Mouse (Mus musculus): ENCODE results near the gene Olfr11. TPM values are rescaled to one million over a fixed set of nuclear protein-coding genes. Genes with fewer than 3 reads are reported as not detected.

The Olfr11 gene
- not detected in 2 replicates for polyA plus RNA-seq (2016; fragmentation: Nextera tagmentation; extraction: Ambion mirVana)

GRCm38 (mm10) chr13:21642418-21642817 lies at the start of gene Olfr11:
TSS of gene Olfr11 (minus strand) at chr13:21642518.
- Histone ChIP-seq H3K27me3 (ENCODE audit: low read depth, poor library complexity, severe bottlenecking) (no peaks in the 10 kb centered on the region), H3K4me1 (no peaks in the 10 kb centered on the region), H3K4me3 (no peak within 1 kb of the TSS), H3K27ac (replicated peaks) (no peak within 1 kb of the TSS), H3K9me3 (replicated peaks) (no peaks in the 10 kb centered on the region), H3K36me3 (no peaks in the 10 kb centered on the region)
- 81% methylated on average over 2 of the region's 2 CpGs for WGBS
- no peak for DNase-seq (ENCODE audit: low spot score)

- 87% methylated on average over 2 of the region's 2 CpGs for WGBS
- no peak within 1 kb of the TSS for H3K27ac ChIP-seq (replicated peaks)
- H3K4me3 ChIP-seq, result no peak within 1 kb of the TSS
- H3K27me3 ChIP-seq (ENCODE audit: low read depth, poor library complexity, severe bottlenecking), result no peaks in the 10 kb centered on the region
- no peak for DNase-seq (ENCODE audit: low spot score)
- no peaks in the 10 kb centered on the region for H3K9me3 ChIP-seq (replicated peaks)
- no peaks in the 10 kb centered on the region for H3K36me3 ChIP-seq
- no peaks in the 10 kb centered on the region for H3K4me1 ChIP-seq
These were observed 35.0 kb upstream of the Olfr11 start, which contains the start of gene Olfr1360 for GRCm38 (mm10) chr13:21677305-21677704. TSS of gene Olfr1360 (minus strand) at chr13:21677405.

- 81% methylated on average over 2 of the region's 2 CpGs for WGBS
These were observed 21.0 kb upstream of the Olfr11 start, which contains the start of gene Olfr1361 for GRCm38 (mm10) chr13:21663286-21663685. TSS of gene Olfr1361 (minus strand) at chr13:21663386.

GRCm38 (mm10) chr13:21613922-21614321 lies 28.4 kb downstream of the Olfr11 start, which contains the start of gene Olfr1362:
TSS of gene Olfr1362 (minus strand) at chr13:21614022.
- H3K9me3 ChIP-seq (replicated peaks), result no peaks in the 10 kb centered on the region
- H3K27me3 ChIP-seq (ENCODE audit: low read depth, poor library complexity, severe bottlenecking), result no peaks in the 10 kb centered on the region
- H3K4me3 ChIP-seq, result no peak within 1 kb of the TSS
- H3K4me1 ChIP-seq, result no peaks in the 10 kb centered on the region
- H3K27ac ChIP-seq (replicated peaks), result no peak within 1 kb of the TSS
- DNase-seq (ENCODE audit: low spot score), result no peak
- H3K36me3 ChIP-seq, result no peaks in the 10 kb centered on the region

More at GRCm38 (mm10) chr13:21663286-21663685, 21.0 kb upstream of the Olfr11 start, which contains the start of gene Olfr1361:
- H3K4me3 ChIP-seq, result no peak within 1 kb of the TSS
- no peaks in the 10 kb centered on the region for H3K9me3 ChIP-seq (replicated peaks)
- no peaks in the 10 kb centered on the region for H3K4me1 ChIP-seq
- no peak within 1 kb of the TSS for H3K27ac ChIP-seq (replicated peaks)
- no peak for DNase-seq (ENCODE audit: low spot score)
- no peaks in the 10 kb centered on the region for H3K36me3 ChIP-seq
- H3K27me3 ChIP-seq (ENCODE audit: low read depth, poor library complexity, severe bottlenecking), result no peaks in the 10 kb centered on the region

- 67% methylated on average over 2 of the region's 2 CpGs for WGBS
- DNase-seq (ENCODE audit: low spot score), result no peak
- Histone ChIP-seq H3K4me1 (no peaks in the 10 kb centered on the region), H3K27ac (replicated peaks) (no peak overlapping the region), H3K27me3 (ENCODE audit: low read depth, poor library complexity, severe bottlenecking) (no peaks in the 10 kb centered on the region), H3K4me3 (no peak overlapping the region), H3K36me3 (no peaks in the 10 kb centered on the region), H3K9me3 (replicated peaks) (peaks cover 6% of the 10 kb centered on the region; the same call in 1 of the 2 replicates)
These were observed 50.7 kb downstream of the Olfr11 start for GRCm38 (mm10) chr13:21591618-21592017.

Other genes starting within 250 kb of the Olfr11 start
- gene Zkscan3, start 239.8 kb downstream of the Olfr11 start, polyA plus RNA-seq (2016; fragmentation: Nextera tagmentation; extraction: Ambion mirVana), result 87.1 and 91.1 TPM in 2 replicates
- gene Pgbd1, start 201.5 kb downstream of the Olfr11 start, polyA plus RNA-seq (2016; fragmentation: Nextera tagmentation; extraction: Ambion mirVana), result 5.1 TPM in 2 replicates
- 24.2 and 25.6 TPM in 2 replicates for gene Zscan26, start 188.8 kb downstream of the Olfr11 start, polyA plus RNA-seq (2016; fragmentation: Nextera tagmentation; extraction: Ambion mirVana)
- 1.7 and 2.3 TPM in 2 replicates for gene Nkapl, start 174.0 kb downstream of the Olfr11 start, polyA plus RNA-seq (2016; fragmentation: Nextera tagmentation; extraction: Ambion mirVana)
- 5.0 and 5.3 TPM in 2 replicates for gene Zkscan4, start 163.6 kb downstream of the Olfr11 start, polyA plus RNA-seq (2016; fragmentation: Nextera tagmentation; extraction: Ambion mirVana)
- gene Gm10065, start 163.1 kb downstream of the Olfr11 start, polyA plus RNA-seq (2016; fragmentation: Nextera tagmentation; extraction: Ambion mirVana), result not detected in 2 replicates
- gene AK157302, start 147.3 kb downstream of the Olfr11 start, polyA plus RNA-seq (2016; fragmentation: Nextera tagmentation; extraction: Ambion mirVana), result 0.42 and 0.56 TPM in 2 replicates
- 4.6 and 5.1 TPM in 2 replicates for gene Gm11273, start 141.1 kb downstream of the Olfr11 start, polyA plus RNA-seq (2016; fragmentation: Nextera tagmentation; extraction: Ambion mirVana)
- 5.3 and 7.1 TPM in 2 replicates for gene Zkscan8, start 111.4 kb downstream of the Olfr11 start, polyA plus RNA-seq (2016; fragmentation: Nextera tagmentation; extraction: Ambion mirVana)
- gene Olfr1366, start 99.7 kb downstream of the Olfr11 start, polyA plus RNA-seq (2016; fragmentation: Nextera tagmentation; extraction: Ambion mirVana), result 0.11 and 0.15 TPM in 2 replicates
- gene Olfr1535, start 82.6 kb downstream of the Olfr11 start, polyA plus RNA-seq (2016; fragmentation: Nextera tagmentation; extraction: Ambion mirVana), result not detected in 2 replicates
- gene Olfr1364, start 60.8 kb downstream of the Olfr11 start, polyA plus RNA-seq (2016; fragmentation: Nextera tagmentation; extraction: Ambion mirVana), result not detected in 2 replicates
- gene Olfr1362, start 28.5 kb downstream of the Olfr11 start, polyA plus RNA-seq (2016; fragmentation: Nextera tagmentation; extraction: Ambion mirVana), result not detected in 2 replicates
- not detected in 2 replicates for gene Olfr1361, start 20.9 kb upstream of the Olfr11 start, polyA plus RNA-seq (2016; fragmentation: Nextera tagmentation; extraction: Ambion mirVana)
- gene Olfr1360, start 34.9 kb upstream of the Olfr11 start, polyA plus RNA-seq (2016; fragmentation: Nextera tagmentation; extraction: Ambion mirVana), result not detected in 2 replicates
- not detected in 2 replicates for gene Olfr1359, start 55.6 kb upstream of the Olfr11 start, polyA plus RNA-seq (2016; fragmentation: Nextera tagmentation; extraction: Ambion mirVana)
- 1.4 and 3.4 TPM in 2 replicates for gene Hist1h2bl, start 73.6 kb upstream of the Olfr11 start, polyA plus RNA-seq (2016; fragmentation: Nextera tagmentation; extraction: Ambion mirVana)
- gene Hist1h2ai, start 73.9 kb upstream of the Olfr11 start, polyA plus RNA-seq (2016; fragmentation: Nextera tagmentation; extraction: Ambion mirVana), result 12.2 and 21.8 TPM in 2 replicates
- gene Hist1h3h, start 75.1 kb upstream of the Olfr11 start, polyA plus RNA-seq (2016; fragmentation: Nextera tagmentation; extraction: Ambion mirVana), result 8.9 and 11.3 TPM in 2 replicates
- gene Hist1h2bm, start 79.5 kb upstream of the Olfr11 start, polyA plus RNA-seq (2016; fragmentation: Nextera tagmentation; extraction: Ambion mirVana), result 5.2 and 7.5 TPM in 2 replicates
- gene Hist1h4j, start 92.5 kb upstream of the Olfr11 start, polyA plus RNA-seq (2016; fragmentation: Nextera tagmentation; extraction: Ambion mirVana), result 1.0 and 1.2 TPM in 2 replicates
- gene Hist1h4k, start 108.0 kb upstream of the Olfr11 start, polyA plus RNA-seq (2016; fragmentation: Nextera tagmentation; extraction: Ambion mirVana), result 1.7 and 6.4 TPM in 2 replicates
- gene Hist1h2ak, start 111.3 kb upstream of the Olfr11 start, polyA plus RNA-seq (2016; fragmentation: Nextera tagmentation; extraction: Ambion mirVana), result 16.8 and 19.9 TPM in 2 replicates
- 0.55 and 2.6 TPM in 2 replicates for gene Hist1h2bn, start 111.6 kb upstream of the Olfr11 start, polyA plus RNA-seq (2016; fragmentation: Nextera tagmentation; extraction: Ambion mirVana)
- 31.5 and 37.7 TPM in 2 replicates for gene Hist1h1b, start 138.1 kb upstream of the Olfr11 start, polyA plus RNA-seq (2016; fragmentation: Nextera tagmentation; extraction: Ambion mirVana)
- 114 and 126 TPM in 2 replicates for gene Hist1h3i, start 140.9 kb upstream of the Olfr11 start, polyA plus RNA-seq (2016; fragmentation: Nextera tagmentation; extraction: Ambion mirVana)
- gene Hist1h2an, start 144.7 kb upstream of the Olfr11 start, polyA plus RNA-seq (2016; fragmentation: Nextera tagmentation; extraction: Ambion mirVana), result 11.7 and 15.4 TPM in 2 replicates
- gene Hist1h2bp, start 144.9 kb upstream of the Olfr11 start, polyA plus RNA-seq (2016; fragmentation: Nextera tagmentation; extraction: Ambion mirVana), result 3.9 and 4.2 TPM in 2 replicates
- 15.4 and 17.4 TPM in 2 replicates for gene Hist1h2bq, start 167.7 kb upstream of the Olfr11 start, polyA plus RNA-seq (2016; fragmentation: Nextera tagmentation; extraction: Ambion mirVana)
- gene Hist1h2ao, start 167.9 kb upstream of the Olfr11 start, polyA plus RNA-seq (2016; fragmentation: Nextera tagmentation; extraction: Ambion mirVana), result 1.6 TPM in 1 of 2 replicates, not detected in the other
- gene Hist1h4m, start 169.2 kb upstream of the Olfr11 start, polyA plus RNA-seq (2016; fragmentation: Nextera tagmentation; extraction: Ambion mirVana), result not detected in 2 replicates
- 7.7 and 10.8 TPM in 2 replicates for gene Hist1h4n, start 189.7 kb upstream of the Olfr11 start, polyA plus RNA-seq (2016; fragmentation: Nextera tagmentation; extraction: Ambion mirVana)
- gene Hist1h2ap, start 191.0 kb upstream of the Olfr11 start, polyA plus RNA-seq (2016; fragmentation: Nextera tagmentation; extraction: Ambion mirVana), result 5,863 and 6,710 TPM in 2 replicates
- 15.6 and 19.0 TPM in 2 replicates for gene Hist1h2br, start 191.2 kb upstream of the Olfr11 start, polyA plus RNA-seq (2016; fragmentation: Nextera tagmentation; extraction: Ambion mirVana)

Data from midbrain, embryonic 10.5 days (tissue).